In genomic region chr9:108451170-108451493, GRCm38 (mm10) we compare ENCODE assay signal across 8 mouse cellular contexts. TPM values are rescaled to one million over a fixed set of nuclear protein-coding genes. Genes with fewer than 3 reads are reported as not detected.
DNase-seq lines count a peak whose midpoint lies in the region; ATAC-seq lines count a peak whose summit lies in the region.

No protein-coding gene starts in this region.

- intact Hi-C loops in heart, postnatal 36 days (cut with DNase I) = loop anchor here (5.0 kb wide), 2 partner anchors 54 to 144 kb away; partner anchors contain the start of genes Rhoa and Tcta

- WGBS in hindbrain, embryonic 12.5 days = 93% methylated on average over 6 of the region's 6 CpGs
- WGBS in liver, embryonic 16.5 days (ENCODE audit: insufficient replicate concordance) = 32% methylated on average over 6 of the region's 6 CpGs

- H3K4me2 ChIP-seq in hindbrain, embryonic 12.5 days (replicated peaks) = peak overlapping the region; percentile 82
- peak overlapping the region; percentile 98 for H3K4me2 ChIP-seq in liver, embryonic 16.5 days (ENCODE audit: low read depth, low read length)

- peaks cover 4% of the 10 kb centered on the region; the same call in 1 of the 2 replicates for H3K27me3 ChIP-seq in hindbrain, embryonic 12.5 days
- no peaks in the 10 kb centered on the region for H3K27me3 ChIP-seq in liver, embryonic 16.5 days (ENCODE audit: control insufficient read depth, insufficient read depth, low read depth, low read length)

- H3K9ac ChIP-seq in hindbrain, embryonic 12.5 days = peak overlapping the region; percentile 53
- H3K9ac ChIP-seq in liver, embryonic 16.5 days (ENCODE audit: low read depth, low read length) = peak overlapping the region; percentile 36

- no peaks in the 10 kb centered on the region for H3K9me3 ChIP-seq in hindbrain, embryonic 12.5 days (replicated peaks)
- no peaks in the 10 kb centered on the region for H3K9me3 ChIP-seq in liver, embryonic 16.5 days (replicated peaks; ENCODE audit: control insufficient read depth, low read length)

- peaks cover 39% of the 10 kb centered on the region for H3K4me1 ChIP-seq in hindbrain, embryonic 12.5 days
- H3K4me1 ChIP-seq in liver, embryonic 16.5 days (ENCODE audit: control insufficient read depth, low read depth, low read length) = peaks cover 36% of the 10 kb centered on the region

- DNase-seq in heart, adult 11 months = peak; percentile 91
- no peak for DNase-seq in heart, postnatal 36 days
- DNase-seq in c-Kit-negative CD71-positive TER-119-positive erythroid progenitor cells, embryonic 14.5 days (ENCODE audit: low read depth, low spot score) = peak; percentile 22
- no peak for DNase-seq in natural killer cell, adult 2 months (ENCODE audit: low spot score in 2 of 2)
- DNase-seq in testis, postnatal 10 days (ENCODE audit: low spot score) = no peak

- peaks cover 15% of the 10 kb centered on the region for H3K36me3 ChIP-seq in hindbrain, embryonic 12.5 days
- H3K36me3 ChIP-seq in liver, embryonic 16.5 days (ENCODE audit: control insufficient read depth, insufficient read depth) = no peaks in the 10 kb centered on the region

- H3K4me3 ChIP-seq in hindbrain, embryonic 12.5 days = peak overlapping the region; percentile 57
- H3K4me3 ChIP-seq in liver, embryonic 16.5 days (ENCODE audit: low read depth, low read length) = peak overlapping the region; percentile 46

- ATAC-seq in hindbrain, embryonic 12.5 days (ENCODE audit: low FRiP score) = no peak
- ATAC-seq in liver, embryonic 16.5 days (ENCODE audit: low read depth) = peak; percentile 74
- ATAC-seq in megakaryocyte progenitor cell, adult 5-6 weeks (replicated peaks; ENCODE audit: poor library complexity) = no peak; the same call in 1 of the 2 replicates

- H3K27ac ChIP-seq in hindbrain, embryonic 12.5 days = peak overlapping the region; percentile 92
- H3K27ac ChIP-seq in liver, embryonic 16.5 days (ENCODE audit: low read length) = peak overlapping the region; percentile 69

RNA-seq across cellular contexts. Expression of gene Ccdc71, which starts 9.2 kb away (rescaled TPM):
- 10 to 100 TPM; 22.9 to 24.1 TPM for total RNA-seq in heart, postnatal 36 days (2021)
- polyA plus RNA-seq in hindbrain, embryonic 12.5 days (2016; fragmentation: Nextera tagmentation; extraction: Ambion mirVana) = 47.2 and 49.7 TPM in 2 replicates
- polyA plus RNA-seq in liver, embryonic 16.5 days (2015; fragmentation: Nextera tagmentation; extraction: Ambion mirVana) = 17.4 and 19.8 TPM in 2 replicates
- total RNA-seq in megakaryocyte progenitor cell, adult 5-6 weeks (2015) = 14.6 and 17.9 TPM in 2 replicates
- total RNA-seq in megakaryocyte progenitor cell, adult 5-6 weeks (2017) = 13.7 and 14.8 TPM in 2 replicates

RNA-seq across cellular contexts. Expression of gene Klhdc8b, which starts 10.2 kb away (rescaled TPM):
- total RNA-seq in heart, postnatal 36 days (2021) = 1 to 10 TPM; 6.8 to 8.9 TPM
- 57.7 and 57.9 TPM in 2 replicates for polyA plus RNA-seq in hindbrain, embryonic 12.5 days (2016; fragmentation: Nextera tagmentation; extraction: Ambion mirVana)
- 13.3 and 14.8 TPM in 2 replicates for polyA plus RNA-seq in liver, embryonic 16.5 days (2015; fragmentation: Nextera tagmentation; extraction: Ambion mirVana)
- total RNA-seq in megakaryocyte progenitor cell, adult 5-6 weeks (2015) = 0.46 and 1.1 TPM in 2 replicates
- total RNA-seq in megakaryocyte progenitor cell, adult 5-6 weeks (2017) = 4.1 and 8.1 TPM in 2 replicates

RNA-seq across cellular contexts. Expression of gene BC048562, which starts 14.8 kb away (rescaled TPM):
- not detected for total RNA-seq in heart, postnatal 36 days (2021)
- polyA plus RNA-seq in hindbrain, embryonic 12.5 days (2016; fragmentation: Nextera tagmentation; extraction: Ambion mirVana) = not detected in 2 replicates
- not detected in 2 replicates for polyA plus RNA-seq in liver, embryonic 16.5 days (2015; fragmentation: Nextera tagmentation; extraction: Ambion mirVana)
- total RNA-seq in megakaryocyte progenitor cell, adult 5-6 weeks (2015) = not detected in 2 replicates
- total RNA-seq in megakaryocyte progenitor cell, adult 5-6 weeks (2017) = not detected in 2 replicates

RNA-seq across cellular contexts. Expression of gene Ccdc36, which starts 22.8 kb away (rescaled TPM):
- not detected for total RNA-seq in heart, postnatal 36 days (2021)
- polyA plus RNA-seq in hindbrain, embryonic 12.5 days (2016; fragmentation: Nextera tagmentation; extraction: Ambion mirVana) = 1.2 and 1.3 TPM in 2 replicates
- polyA plus RNA-seq in liver, embryonic 16.5 days (2015; fragmentation: Nextera tagmentation; extraction: Ambion mirVana) = 0.08 and 0.15 TPM in 2 replicates
- total RNA-seq in megakaryocyte progenitor cell, adult 5-6 weeks (2015) = 0.20 and 0.49 TPM in 2 replicates
- 0.54 and 0.74 TPM in 2 replicates for total RNA-seq in megakaryocyte progenitor cell, adult 5-6 weeks (2017)

RNA-seq across cellular contexts. Expression of gene Lamb2, which starts 28.4 kb away (rescaled TPM):
- total RNA-seq in heart, postnatal 36 days (2021) = 100 to 1,000 TPM; 344 to 366 TPM
- 44.1 and 44.8 TPM in 2 replicates for polyA plus RNA-seq in hindbrain, embryonic 12.5 days (2016; fragmentation: Nextera tagmentation; extraction: Ambion mirVana)
- 9.7 and 10.7 TPM in 2 replicates for polyA plus RNA-seq in liver, embryonic 16.5 days (2015; fragmentation: Nextera tagmentation; extraction: Ambion mirVana)
- total RNA-seq in megakaryocyte progenitor cell, adult 5-6 weeks (2015) = 0.05 and 0.32 TPM in 2 replicates
- 0.08 TPM in 1 of 2 replicates, not detected in the other for total RNA-seq in megakaryocyte progenitor cell, adult 5-6 weeks (2017)

Comparison
In these comparisons a context has a peak if more than half of its experiments do, and no peak if none do; other contexts are left out.
1. DNase-seq: peak in heart, adult 11 months (single experiment) and c-Kit-negative CD71-positive TER-119-positive erythroid progenitor cells, embryonic 14.5 days (single experiment); none in heart, postnatal 36 days (0 of 2), natural killer cell, adult 2 months (0 of 2) and testis, postnatal 10 days (single experiment).